Mouse (Mus musculus) MEL (cell line): ENCODE data around the gene Arf6.

Experiments used
- CTCF ChIP-seq, 3 experiments: IDR thresholded peaks in 2 of 3; conservative IDR thresholded peaks in 1 of 3; 2 replicates each; pipeline ENCODE4 v1.5.1; 2011 to 2012; ENCODE audit warnings: low read length in 3 of 3, low read depth in 2 of 3, mild to moderate bottlenecking in 2 of 3, improper control_type of control experiment in 1 of 3, inconsistent platforms in 1 of 3, mixed read lengths in 1 of 3, moderate library complexity in 1 of 3; ENCODE audit not compliant: control insufficient read depth in 1 of 3, insufficient read depth in 1 of 3, poor library complexity in 1 of 3, severe bottlenecking in 1 of 3
- GABPA ChIP-seq: IDR thresholded peaks from 2 replicates; pipeline ENCODE4 v1.6.1; 2012; ENCODE audit warnings: low read depth, mild to moderate bottlenecking, inconsistent platforms, low read length, improper control_type of control experiment, moderate library complexity
- MYC ChIP-seq: IDR thresholded peaks from 2 replicates; pipeline ENCODE4 v1.6.1; 2011; ENCODE audit warnings: low read depth, mild to moderate bottlenecking, low read length, improper control_type of control experiment, moderate library complexity

GRCm38 (mm10) chr12:69418606-69419005 lies 46.7 kb downstream of the Arf6 start:
- TF ChIP-seq MYC: no peak
- no peak for TF ChIP-seq CTCF (IDR thresholded peaks at IDR 0.05 in 2 of 3, conservative IDR thresholded peaks at IDR 0.05 in 1 of 3; ENCODE audit: control insufficient read depth in 1 of 3, insufficient read depth in 1 of 3, low read depth in 2 of 3, low read length in 3 of 3, poor library complexity in 1 of 3, severe bottlenecking in 1 of 3)
- no peak for TF ChIP-seq GABPA
